Mouse (Mus musculus) cerebellum, adult 2 months (tissue): ENCODE results near the gene Zfand2a. TPM values are rescaled to one million over a fixed set of nuclear protein-coding genes. Genes with fewer than 3 reads are reported as not detected.

Source experiments
- DNase-seq, 2 experiments: peaks; one replicate each; pipeline ENCODE4 v3.0.0; 2021
- H3K27ac ChIP-seq: fragments of 200-500 bp; 2 replicates; pipeline ENCODE4 v1.5.1; 2012; ENCODE audit warnings: low read length, control low read depth, inconsistent platforms; ENCODE audit not compliant: insufficient read depth
- H3K27me3 ChIP-seq: fragments of 200-500 bp; 2 replicates; pipeline ENCODE4 v1.6.1; 2012; ENCODE audit warnings: inconsistent platforms, mild to moderate bottlenecking, low read length, moderate library complexity; ENCODE audit not compliant: control insufficient read depth, insufficient read depth
- H3K4me1 ChIP-seq: fragments of 200-500 bp; 2 replicates; pipeline ENCODE4 v1.6.1; 2011; ENCODE audit warnings: low read length; ENCODE audit not compliant: control insufficient read depth, insufficient read depth
- H3K4me3 ChIP-seq: fragments of 200-500 bp; replicated peaks from 2 replicates; pipeline ENCODE3; 2011; ENCODE audit warnings: mild to moderate bottlenecking, low read depth, low read length, control low read depth; ENCODE audit not compliant: insufficient read depth
- CTCF ChIP-seq: fragments of 200-500 bp; IDR thresholded peaks from 2 replicates; pipeline ENCODE4 v1.5.1; 2011; ENCODE audit warnings: low read depth, mild to moderate bottlenecking, control low read depth, low read length, moderate library complexity, borderline replicate concordance; ENCODE audit not compliant: insufficient read depth
- POLR2A ChIP-seq: fragments of 200-500 bp; IDR thresholded peaks from 2 replicates; pipeline ENCODE4 v1.6.1; 2011; ENCODE audit warnings: low read length, control low read depth, borderline replicate concordance; ENCODE audit not compliant: insufficient read depth
- WGBS: fragments of 180-500 bp; shearing (Covaris S2); methylation state at CpG from one replicate; pipeline ENCODE4 v1.1.7; 2018; 5-methylcytosine and 5-hydroxymethylcytosine counted together
- polyA plus RNA-seq: library from polyadenylated mRNA; depleted of rRNA; stranded (reverse); fragments of >200 nt; gene quantifications from 2 replicates; pipeline ENCODE4 v1.2.3, GENCODE M21; 2012

Gene Zfand2a
- polyA plus RNA-seq, 1 experiment: 42.8 TPM

DNA sequence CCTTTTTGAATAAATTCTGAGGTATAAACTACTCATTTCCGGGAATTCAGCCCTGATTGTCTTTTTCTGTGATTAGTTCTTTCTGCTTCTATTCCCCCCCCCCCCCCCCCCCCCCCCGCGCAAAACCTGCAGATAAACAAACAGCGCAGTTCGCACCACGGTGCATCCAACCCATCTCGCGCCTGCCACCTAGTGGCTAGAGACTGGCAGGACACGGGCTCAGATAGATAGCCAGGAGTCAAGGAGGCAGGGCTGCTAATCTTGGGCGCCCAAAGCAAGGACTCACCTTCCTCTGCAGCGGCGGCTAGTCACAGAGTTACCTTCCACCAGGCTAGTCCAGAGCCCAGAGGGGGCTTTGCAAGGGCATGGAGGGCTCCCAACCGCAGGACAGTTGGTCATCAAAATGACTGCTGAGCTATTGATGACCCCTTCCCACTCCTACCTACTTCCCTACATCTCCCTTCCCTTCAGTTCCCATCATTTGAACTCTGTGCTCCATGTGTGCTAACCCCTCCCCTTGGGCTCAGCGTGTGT, 20.8 kb upstream of the Zfand2a start:
- H3K27ac ChIP-seq: no peak overlapping the region
- TF ChIP-seq POLR2A (no peak), CTCF (peak; percentile 89)
- peak; percentile 83 to 90 for DNase-seq
- H3K4me1 ChIP-seq: peaks cover under 1% of the 10 kb centered on the region; the same call in 1 of the 2 replicates
- no peak overlapping the region for H3K4me3 ChIP-seq
- 6% methylated on average over 12 of the region's 14 CpGs for WGBS
- no peaks in the 10 kb centered on the region for H3K27me3 ChIP-seq

- Histone ChIP-seq H3K27ac (no peak overlapping the region), H3K4me3 (no peak overlapping the region), H3K4me1 (peaks cover 9% of the 10 kb centered on the region), H3K27me3 (no peaks in the 10 kb centered on the region)
- no peak for TF ChIP-seq CTCF
- 77% methylated on average over 14 of the region's 14 CpGs for whole genome bisulfite sequencing
- no peak for DNase-seq
Measured at GRCm38 (mm10) chr5:139502281-139502680, 17.9 kb upstream of the Zfand2a start.

GRCm38 (mm10) chr5:139498791-139499190, 14.4 kb upstream of the Zfand2a start:
- no peak overlapping the region for H3K27ac ChIP-seq
- WGBS: 17% methylated on average over 5 of the region's 5 CpGs
- H3K27me3 ChIP-seq: no peaks in the 10 kb centered on the region
- H3K4me1 ChIP-seq: peaks cover 9% of the 10 kb centered on the region
- TF ChIP-seq CTCF (no peak), POLR2A (no peak)
- H3K4me3 ChIP-seq: no peak overlapping the region
- DNase-seq: no peak

GRCm38 (mm10) chr5:139496939-139497338, 12.6 kb upstream of the Zfand2a start:
- no peaks in the 10 kb centered on the region for H3K27me3 ChIP-seq
- 54% methylated on average over 5 of the region's 5 CpGs for WGBS
- TF ChIP-seq CTCF: 0 out of 2 replicates have a peak, but pooled peaks have one; percentile 5
- TF ChIP-seq POLR2A: no peak
- H3K27ac ChIP-seq: no peak overlapping the region
- H3K4me3 ChIP-seq: no peak overlapping the region
- no peak for DNase-seq
- H3K4me1 ChIP-seq: peaks cover 9% of the 10 kb centered on the region

GRCm38 (mm10) chr5:139495019-139495669, 10.8 kb upstream of the Zfand2a start:
- H3K27me3 ChIP-seq: no peaks in the 10 kb centered on the region
- no peak overlapping the region for H3K4me3 ChIP-seq
- DNase-seq: no peak
- 51% methylated on average over 22 of the region's 22 CpGs for WGBS
- peaks cover 9% of the 10 kb centered on the region for H3K4me1 ChIP-seq
- TF ChIP-seq CTCF (no peak), POLR2A (no peak)
- H3K27ac ChIP-seq: no peak overlapping the region

- DNase-seq: no peak
- no peaks in the 10 kb centered on the region for H3K27me3 ChIP-seq
- H3K27ac ChIP-seq: no peak overlapping the region
- TF ChIP-seq POLR2A (no peak), CTCF (no peak)
- H3K4me3 ChIP-seq: no peak overlapping the region
- H3K4me1 ChIP-seq: peaks cover 1% of the 10 kb centered on the region; the same call in 1 of the 2 replicates
- WGBS: 57% methylated on average over 5 of the region's 5 CpGs
Measured at GRCm38 (mm10) chr5:139493690-139494089, 9.3 kb upstream of the Zfand2a start.

DNA sequence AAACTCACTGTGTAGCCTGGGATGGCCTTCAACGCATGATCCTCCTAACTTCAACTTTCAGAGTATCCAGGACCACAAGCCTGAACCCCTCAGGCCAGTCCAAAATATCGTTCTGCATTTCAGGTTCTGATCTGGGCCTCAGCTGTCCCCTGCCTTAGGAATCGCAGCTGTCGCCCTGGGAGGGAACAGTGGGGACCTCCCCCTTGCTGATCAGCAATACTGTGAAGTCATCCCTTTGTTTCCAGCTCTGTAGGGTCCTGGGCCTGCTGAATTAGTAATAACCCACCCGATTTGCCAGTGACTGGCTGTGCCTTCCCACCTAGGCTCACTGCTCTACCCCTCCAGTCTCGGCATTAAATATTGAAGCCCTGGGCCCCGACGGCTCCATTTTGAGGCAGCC, 7.0 kb upstream of the Zfand2a start:
- no peak overlapping the region for H3K4me3 ChIP-seq
- H3K4me1 ChIP-seq: no peaks in the 10 kb centered on the region
- H3K27ac ChIP-seq: no peak overlapping the region
- WGBS: 37% methylated on average over 8 of the region's 8 CpGs
- no peaks in the 10 kb centered on the region for H3K27me3 ChIP-seq
- TF ChIP-seq CTCF (no peak), POLR2A (no peak)
- no peak for DNase-seq

GRCm38 (mm10) chr5:139490131-139490530, 5.8 kb upstream of the Zfand2a start:
- Histone ChIP-seq H3K27me3 (no peaks in the 10 kb centered on the region), H3K27ac (no peak overlapping the region), H3K4me3 (no peak overlapping the region), H3K4me1 (no peaks in the 10 kb centered on the region)
- DNase-seq: no peak
- TF ChIP-seq CTCF: no peak
- WGBS: 26% methylated on average over 11 of the region's 11 CpGs
